Mouse (Mus musculus): ENCODE measurements around the gene Wdr75.

GRCm38 (mm10) chr1:45780606-45781288, 14.2 kb upstream of the Wdr75 start:
- TF ChIP-seq CEBPB (IDR thresholded peaks at IDR 0.05; ENCODE audit: low read depth), result no peak
- TF ChIP-seq USF1 (IDR thresholded peaks at IDR 0.05; ENCODE audit: low read depth), result no peak
